Mouse (Mus musculus): Measurements from ENCODE around the gene Capn11. TPM values are rescaled to one million over a fixed set of nuclear protein-coding genes. Genes with fewer than 3 reads are reported as not detected.

The Capn11 gene
- polyA plus RNA-seq, 1 experiment from 2014 or later: 0.33 TPM

- Histone ChIP-seq H3K27me3 (replicated peaks) (peaks cover 20% of the 10 kb centered on the region), H3K9me3 (no peaks in the 10 kb centered on the region), H3K9ac (peak overlapping the region; percentile 87; the same call in 1 of the 2 replicates), H3K4me2 (peak overlapping the region; percentile 9; the same call in 1 of the 2 replicates), H3K27ac (replicated peaks) (peak overlapping the region; percentile 74), H3K36me3 (no peaks in the 10 kb centered on the region), H3K4me1 (peaks cover 82% of the 10 kb centered on the region), H3K4me3 (no peak overlapping the region)
- no peak for ATAC-seq (ENCODE audit: extremely low read depth, insufficient number of reproducible peaks, low FRiP score, low TSS enrichment)
- 32% methylated on average over 11 of the region's 11 CpGs for WGBS
Measured at GRCm38 (mm10) chr17:45596631-45597396, 62.3 kb downstream of the Capn11 start.

GRCm38 (mm10) chr17:45595736-45596390 lies 63.3 kb downstream of the Capn11 start:
- H3K4me3 ChIP-seq: peak overlapping the region; percentile 69
- H3K36me3 ChIP-seq: no peaks in the 10 kb centered on the region
- peak overlapping the region; percentile 87 for H3K9ac ChIP-seq
- peak overlapping the region; percentile 74 for H3K27ac ChIP-seq (replicated peaks)
- H3K27me3 ChIP-seq (replicated peaks): peaks cover 14% of the 10 kb centered on the region
- H3K9me3 ChIP-seq: no peaks in the 10 kb centered on the region
- ATAC-seq (ENCODE audit: extremely low read depth, insufficient number of reproducible peaks, low FRiP score, low TSS enrichment): no peak
- peak overlapping the region; percentile 99 for H3K4me2 ChIP-seq
- H3K4me1 ChIP-seq: peaks cover 82% of the 10 kb centered on the region
- 15% methylated on average over 23 of the region's 23 CpGs for WGBS

- Histone ChIP-seq H3K4me3 (peak overlapping the region; percentile 69), H3K4me1 (peaks cover 80% of the 10 kb centered on the region), H3K27ac (replicated peaks) (peak overlapping the region; percentile 74), H3K9ac (peak overlapping the region; percentile 87), H3K4me2 (peak overlapping the region; percentile 99), H3K36me3 (peaks cover 2% of the 10 kb centered on the region), H3K9me3 (no peaks in the 10 kb centered on the region), H3K27me3 (replicated peaks) (peaks cover 6% of the 10 kb centered on the region; the same call in 1 of the 2 replicates)
- ATAC-seq (ENCODE audit: extremely low read depth, insufficient number of reproducible peaks, low FRiP score, low TSS enrichment): peak; percentile 67
- 2% methylated on average over 48 of the region's 58 CpGs for WGBS
Measured at GRCm38 (mm10) chr17:45594881-45595735, 64.0 kb downstream of the Capn11 start.

GRCm38 (mm10) chr17:45594195-45594594 lies 64.9 kb downstream of the Capn11 start:
- Histone ChIP-seq H3K4me1 (peaks cover 71% of the 10 kb centered on the region), H3K9me3 (no peaks in the 10 kb centered on the region), H3K4me3 (peak overlapping the region; percentile 69), H3K27ac (replicated peaks) (no peak overlapping the region), H3K36me3 (peaks cover 11% of the 10 kb centered on the region), H3K27me3 (replicated peaks) (peaks cover 5% of the 10 kb centered on the region; the same call in 1 of the 2 replicates), H3K4me2 (peak overlapping the region; percentile 99), H3K9ac (peak overlapping the region; percentile 87)
- no peak for ATAC-seq (ENCODE audit: extremely low read depth, insufficient number of reproducible peaks, low FRiP score, low TSS enrichment)
- 40% methylated on average over 8 of the region's 8 CpGs for WGBS

GRCm38 (mm10) chr17:45593479-45593878 lies 65.6 kb downstream of the Capn11 start:
- Histone ChIP-seq H3K4me3 (peak overlapping the region; percentile 69), H3K9ac (peak overlapping the region; percentile 87), H3K4me1 (peaks cover 64% of the 10 kb centered on the region), H3K27me3 (replicated peaks) (peaks cover 5% of the 10 kb centered on the region; the same call in 1 of the 2 replicates), H3K27ac (replicated peaks) (no peak overlapping the region; the same call in 1 of the 2 replicates), H3K4me2 (peak overlapping the region; percentile 99), H3K9me3 (no peaks in the 10 kb centered on the region), H3K36me3 (peaks cover 18% of the 10 kb centered on the region)
- 20% methylated on average over 8 of the region's 8 CpGs for WGBS
- 0 out of 2 replicates have a peak, but pooled peaks have one; percentile 6 for ATAC-seq (ENCODE audit: extremely low read depth, insufficient number of reproducible peaks, low FRiP score, low TSS enrichment)

- H3K4me1 ChIP-seq: peaks cover 63% of the 10 kb centered on the region
- WGBS: 25% methylated on average over 8 of the region's 8 CpGs
- ATAC-seq (ENCODE audit: extremely low read depth, insufficient number of reproducible peaks, low FRiP score, low TSS enrichment): no peak
Measured at GRCm38 (mm10) chr17:45592606-45593431, 66.3 kb downstream of the Capn11 start.

GRCm38 (mm10) chr17:45591701-45592605 lies 67.2 kb downstream of the Capn11 start:
- H3K4me3 ChIP-seq: peak overlapping the region; percentile 69
- no peak for ATAC-seq (ENCODE audit: extremely low read depth, insufficient number of reproducible peaks, low FRiP score, low TSS enrichment)
- 0 out of 2 replicates have a peak, but pooled peaks cover under 1% of the 10 kb centered on the region for H3K9me3 ChIP-seq
- peaks cover 59% of the 10 kb centered on the region for H3K4me1 ChIP-seq
- H3K27ac ChIP-seq (replicated peaks): peak overlapping the region; percentile 80
- peaks cover 34% of the 10 kb centered on the region for H3K36me3 ChIP-seq
- peaks cover 5% of the 10 kb centered on the region; the same call in 1 of the 2 replicates for H3K27me3 ChIP-seq (replicated peaks)
- whole genome bisulfite sequencing: 38% methylated on average over 16 of the region's 16 CpGs
- H3K9ac ChIP-seq: peak overlapping the region; percentile 87
- peak overlapping the region; percentile 99 for H3K4me2 ChIP-seq

More at GRCm38 (mm10) chr17:45592606-45593431, 66.3 kb downstream of the Capn11 start:
- H3K4me2 ChIP-seq: peak overlapping the region; percentile 99
- H3K9me3 ChIP-seq: no peaks in the 10 kb centered on the region
- peaks cover 25% of the 10 kb centered on the region for H3K36me3 ChIP-seq
- H3K27ac ChIP-seq (replicated peaks): peak overlapping the region; percentile 80
- H3K9ac ChIP-seq: peak overlapping the region; percentile 87
- peaks cover 5% of the 10 kb centered on the region; the same call in 1 of the 2 replicates for H3K27me3 ChIP-seq (replicated peaks)
- peak overlapping the region; percentile 69 for H3K4me3 ChIP-seq

- H3K4me1 ChIP-seq: peaks cover 53% of the 10 kb centered on the region
- 78% methylated on average over 6 of the region's 6 CpGs for WGBS
- no peak for ATAC-seq (ENCODE audit: extremely low read depth, insufficient number of reproducible peaks, low FRiP score, low TSS enrichment)
Measured at GRCm38 (mm10) chr17:45590410-45590809, 68.7 kb downstream of the Capn11 start.

GRCm38 (mm10) chr17:45589844-45590243 lies 69.3 kb downstream of the Capn11 start:
- H3K27ac ChIP-seq (replicated peaks): no peak overlapping the region
- no peak overlapping the region for H3K9ac ChIP-seq
- H3K4me3 ChIP-seq: no peak overlapping the region
- no peak for ATAC-seq (ENCODE audit: extremely low read depth, insufficient number of reproducible peaks, low FRiP score, low TSS enrichment)
- WGBS: 90% methylated on average over 8 of the region's 8 CpGs
- no peak overlapping the region for H3K4me2 ChIP-seq
- peaks cover 55% of the 10 kb centered on the region for H3K4me1 ChIP-seq
- peaks cover 5% of the 10 kb centered on the region; the same call in 1 of the 2 replicates for H3K27me3 ChIP-seq (replicated peaks)
- H3K9me3 ChIP-seq: peaks cover 7% of the 10 kb centered on the region; the same call in 1 of the 2 replicates
- H3K36me3 ChIP-seq: peaks cover 43% of the 10 kb centered on the region

More at GRCm38 (mm10) chr17:45590410-45590809, 68.7 kb downstream of the Capn11 start:
- Histone ChIP-seq H3K9me3 (peaks cover 7% of the 10 kb centered on the region; the same call in 1 of the 2 replicates), H3K4me3 (no peak overlapping the region), H3K36me3 (peaks cover 43% of the 10 kb centered on the region), H3K27me3 (replicated peaks) (peaks cover 5% of the 10 kb centered on the region; the same call in 1 of the 2 replicates), H3K27ac (replicated peaks) (no peak overlapping the region), H3K4me2 (no peak overlapping the region), H3K9ac (no peak overlapping the region)
